Mouse (Mus musculus) heart, embryonic 12.5 days (tissue): ENCODE results near the gene Cyp27a1. TPM values are rescaled to one million over a fixed set of nuclear protein-coding genes. Genes with fewer than 3 reads are reported as not detected.
A peak's percentile ranks its signal among the peaks of the same experiment; 100 is the strongest.

ENCODE experiments used
- ATAC-seq: fragments of 200-750 bp; cut with Nextera tagmentation; 2 replicates; pipeline ENCODE4 v1.8.0; 2017; ENCODE audit warnings: moderate TSS enrichment, moderate library complexity; ENCODE audit not compliant: insufficient number of reproducible peaks, low FRiP score
- H3K27ac ChIP-seq: fragments of 300-500 bp; sonication (generic); 2 replicates; pipeline ENCODE4 v1.5.1; 2016; ENCODE audit warnings: mild to moderate bottlenecking, moderate library complexity; ENCODE audit not compliant: poor library complexity, severe bottlenecking
- H3K27me3 ChIP-seq: fragments of 300-500 bp; sonication (generic); replicated peaks from 2 replicates; pipeline ENCODE4 v1.6.1; 2016; ENCODE audit warnings: mild to moderate bottlenecking, moderate library complexity
- H3K36me3 ChIP-seq: fragments of 300-500 bp; sonication (generic); 2 replicates; pipeline ENCODE4 v1.6.1; 2016; ENCODE audit warnings: mild to moderate bottlenecking, moderate library complexity
- H3K4me1 ChIP-seq: fragments of 300-500 bp; sonication (generic); replicated peaks from 2 replicates; pipeline ENCODE4 v1.6.1; 2016; ENCODE audit warnings: mild to moderate bottlenecking
- H3K4me2 ChIP-seq: fragments of 300-500 bp; sonication (generic); 2 replicates; pipeline ENCODE4 v1.6.1; 2016; ENCODE audit warnings: mild to moderate bottlenecking, moderate library complexity
- H3K4me3 ChIP-seq: fragments of 300-500 bp; sonication (generic); 2 replicates; pipeline ENCODE4 v1.5.1; 2016; ENCODE audit warnings: mild to moderate bottlenecking
- H3K9ac ChIP-seq: fragments of 300-500 bp; sonication (generic); 2 replicates; pipeline ENCODE4 v1.6.1; 2016; ENCODE audit warnings: mild to moderate bottlenecking, moderate library complexity
- H3K9me3 ChIP-seq: fragments of 300-500 bp; sonication (generic); replicated peaks from 2 replicates; pipeline ENCODE4 v1.6.1; 2016; ENCODE audit warnings: mild to moderate bottlenecking, moderate library complexity
- whole genome bisulfite sequencing: fragments of 180-500 bp; shearing (Covaris S2); methylation state at CpG from one replicate; pipeline ENCODE4 v1.1.7; 2016; 5-methylcytosine and 5-hydroxymethylcytosine counted together
- polyA plus RNA-seq: library from polyadenylated mRNA; unstranded; fragments of >200 nt; fragmentation: Nextera tagmentation; extraction: Ambion mirVana; gene quantifications from 2 replicates; pipeline ENCODE4 v1.2.1, GENCODE M21; 2016

The Cyp27a1 gene
- polyA plus RNA-seq, 1 experiment from 2014 or later, result 13.5 TPM

DNA sequence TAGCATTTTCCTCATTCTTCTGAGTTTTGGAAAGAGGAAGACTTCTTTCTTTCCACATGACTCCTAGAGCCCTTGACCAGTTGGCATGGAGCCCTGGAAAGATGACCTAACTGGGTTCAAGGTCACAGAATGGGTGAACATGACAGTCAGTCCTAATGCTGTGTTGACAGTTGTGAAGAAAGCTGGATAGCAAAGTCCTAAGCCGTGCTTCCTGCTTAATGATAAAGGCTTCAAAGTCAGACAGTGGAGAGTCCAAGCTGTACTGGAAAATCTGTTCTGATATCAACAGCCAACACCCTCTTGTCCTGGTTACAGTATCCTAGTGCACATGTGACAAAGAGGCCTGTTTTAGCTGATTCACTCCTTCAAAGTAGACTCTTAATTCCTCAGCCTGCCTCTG is 14.6 kb upstream of the Cyp27a1 start:
- H3K9ac ChIP-seq, result no peak overlapping the region
- no peaks in the 10 kb centered on the region for H3K27me3 ChIP-seq
- H3K27ac ChIP-seq, result peak overlapping the region; percentile 80
- no peaks in the 10 kb centered on the region for H3K9me3 ChIP-seq
- H3K4me3 ChIP-seq, result no peak overlapping the region
- H3K4me1 ChIP-seq, result peaks cover 21% of the 10 kb centered on the region
- 20% methylated on average over 1 of the region's 1 CpGs for WGBS
- H3K4me2 ChIP-seq, result no peak overlapping the region
- peaks cover 68% of the 10 kb centered on the region for H3K36me3 ChIP-seq
- peak; percentile 66 for ATAC-seq

GRCm38 (mm10) chr1:74702142-74702553 is 11.2 kb upstream of the Cyp27a1 start:
- H3K9me3 ChIP-seq, result no peaks in the 10 kb centered on the region
- H3K27ac ChIP-seq, result no peak overlapping the region
- no peak overlapping the region for H3K4me2 ChIP-seq
- peaks cover 38% of the 10 kb centered on the region for H3K36me3 ChIP-seq
- no peak overlapping the region for H3K4me3 ChIP-seq
- peaks cover 23% of the 10 kb centered on the region for H3K4me1 ChIP-seq
- no peak overlapping the region for H3K9ac ChIP-seq
- WGBS, result 85% methylated on average over 6 of the region's 6 CpGs
- no peaks in the 10 kb centered on the region for H3K27me3 ChIP-seq
- no peak for ATAC-seq

DNA sequence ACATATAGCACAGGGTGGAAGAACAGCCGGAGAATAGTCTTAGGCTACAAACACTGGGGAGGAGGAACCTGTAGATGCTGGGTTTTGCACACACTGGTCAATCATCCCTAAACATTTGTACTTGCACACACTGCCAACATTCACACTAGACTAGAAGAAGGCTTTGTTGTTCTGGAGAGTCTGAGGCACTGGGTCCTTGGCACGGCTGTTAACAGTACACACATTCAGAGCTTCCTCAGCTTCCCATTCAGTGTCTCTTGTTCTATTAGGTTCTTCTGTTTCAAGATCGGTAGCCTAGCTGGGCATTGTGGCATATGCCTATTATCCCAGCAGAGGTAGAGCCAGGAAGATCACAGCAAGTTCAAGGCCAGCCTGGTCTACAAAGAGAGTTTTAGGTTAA is 9.2 kb upstream of the Cyp27a1 start:
- Histone ChIP-seq H3K27ac (no peak overlapping the region), H3K36me3 (peaks cover 19% of the 10 kb centered on the region), H3K4me3 (no peak overlapping the region), H3K4me1 (peaks cover 8% of the 10 kb centered on the region), H3K9ac (no peak overlapping the region), H3K4me2 (no peak overlapping the region), H3K9me3 (no peaks in the 10 kb centered on the region), H3K27me3 (no peaks in the 10 kb centered on the region)
- 76% methylated on average over 3 of the region's 3 CpGs for WGBS
- no peak for ATAC-seq

- Histone ChIP-seq H3K36me3 (peaks cover 16% of the 10 kb centered on the region), H3K27ac (no peak overlapping the region), H3K4me1 (0 out of 2 replicates have a peak, but pooled peaks cover 2% of the 10 kb centered on the region), H3K4me3 (no peak overlapping the region), H3K4me2 (no peak overlapping the region), H3K9me3 (no peaks in the 10 kb centered on the region), H3K27me3 (no peaks in the 10 kb centered on the region), H3K9ac (no peak overlapping the region)
- ATAC-seq, result no peak
- WGBS, result 73% methylated on average over 5 of the region's 5 CpGs
These were observed 8.4 kb upstream of the Cyp27a1 start for GRCm38 (mm10) chr1:74705016-74705415.

DNA sequence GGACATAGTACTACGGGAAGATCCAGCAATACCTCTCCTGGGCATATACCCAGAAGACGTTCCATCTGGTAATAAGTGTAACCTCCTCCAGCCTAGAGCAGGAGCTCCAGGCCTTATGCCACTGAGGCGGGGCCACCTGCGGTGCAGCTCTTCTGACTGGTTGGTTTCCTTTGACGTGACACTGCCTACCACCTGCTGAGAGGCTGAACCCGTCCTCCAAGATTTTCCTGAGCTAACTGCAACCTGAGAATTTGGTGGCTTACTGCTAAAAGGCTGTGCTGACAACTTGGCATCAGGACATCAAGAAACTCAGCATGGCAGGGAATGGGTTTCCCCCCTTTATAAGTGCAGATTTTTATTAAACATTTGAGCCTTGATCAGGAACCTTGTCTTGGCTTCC is 3.8 kb upstream of the Cyp27a1 start:
- no peak for ATAC-seq
- Histone ChIP-seq H3K27me3 (no peaks in the 10 kb centered on the region), H3K9me3 (no peaks in the 10 kb centered on the region), H3K36me3 (no peaks in the 10 kb centered on the region), H3K9ac (no peak overlapping the region), H3K4me1 (peaks cover 6% of the 10 kb centered on the region), H3K4me3 (no peak overlapping the region), H3K4me2 (no peak overlapping the region), H3K27ac (no peak overlapping the region)
- WGBS, result 40% methylated on average over 6 of the region's 6 CpGs

DNA sequence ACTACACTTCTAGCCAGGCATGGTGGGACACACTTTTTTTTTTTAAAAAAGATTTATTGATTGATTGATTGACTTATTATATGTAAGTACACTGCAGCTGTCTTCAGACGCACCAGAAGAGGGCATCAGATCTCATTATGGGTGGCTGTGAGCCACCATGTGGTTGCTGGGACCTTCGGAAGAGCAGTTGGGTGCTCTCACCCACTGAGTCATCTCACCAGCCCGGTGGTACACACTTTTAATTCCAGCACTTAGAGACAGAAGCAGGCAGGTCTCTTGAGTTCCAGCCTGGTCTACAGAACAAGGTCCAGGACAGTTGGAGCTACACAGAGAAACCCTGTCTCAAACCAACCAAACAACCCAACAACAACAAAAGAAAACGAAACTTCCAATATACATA is 1.3 kb upstream of the Cyp27a1 start:
- Histone ChIP-seq H3K9me3 (no peaks in the 10 kb centered on the region), H3K27me3 (no peaks in the 10 kb centered on the region), H3K4me1 (peaks cover 11% of the 10 kb centered on the region), H3K9ac (no peak overlapping the region), H3K4me3 (no peak overlapping the region), H3K27ac (no peak overlapping the region), H3K36me3 (no peaks in the 10 kb centered on the region), H3K4me2 (no peak overlapping the region)
- 74% methylated on average over 4 of the region's 4 CpGs for WGBS
- ATAC-seq, result no peak

GRCm38 (mm10) chr1:74712461-74713098 is 794 bp upstream of the Cyp27a1 start:
- 37% methylated on average over 5 of the region's 5 CpGs for WGBS
- H3K36me3 ChIP-seq, result no peaks in the 10 kb centered on the region
- no peak overlapping the region for H3K27ac ChIP-seq
- H3K4me3 ChIP-seq, result peak overlapping the region; percentile 60
- H3K4me2 ChIP-seq, result peak overlapping the region; percentile 85
- no peak for ATAC-seq
- H3K27me3 ChIP-seq, result no peaks in the 10 kb centered on the region
- peaks cover 11% of the 10 kb centered on the region for H3K4me1 ChIP-seq
- H3K9me3 ChIP-seq, result no peaks in the 10 kb centered on the region
- H3K9ac ChIP-seq, result no peak overlapping the region

- peak; percentile 29; the same call in 1 of the 2 replicates for ATAC-seq
- peak overlapping the region; percentile 80 for H3K9ac ChIP-seq
- H3K4me1 ChIP-seq, result peaks cover 11% of the 10 kb centered on the region
- H3K9me3 ChIP-seq, result no peaks in the 10 kb centered on the region
- peak overlapping the region; percentile 85 for H3K4me2 ChIP-seq
- H3K27me3 ChIP-seq, result no peaks in the 10 kb centered on the region
- peak overlapping the region; percentile 47; the same call in 1 of the 2 replicates for H3K27ac ChIP-seq
- 19% methylated on average over 12 of the region's 12 CpGs for WGBS
- H3K36me3 ChIP-seq, result peaks cover 3% of the 10 kb centered on the region; the same call in 1 of the 2 replicates
- peak overlapping the region; percentile 60 for H3K4me3 ChIP-seq
These were observed 721 bp downstream of the Cyp27a1 start for GRCm38 (mm10) chr1:74713859-74714730.

GRCm38 (mm10) chr1:74714967-74715366 is 1.6 kb downstream of the Cyp27a1 start:
- peaks cover 11% of the 10 kb centered on the region for H3K4me1 ChIP-seq
- no peak overlapping the region for H3K4me3 ChIP-seq
- peaks cover 3% of the 10 kb centered on the region; the same call in 1 of the 2 replicates for H3K36me3 ChIP-seq
- 37% methylated on average over 2 of the region's 2 CpGs for WGBS
- no peak overlapping the region for H3K27ac ChIP-seq
- H3K9me3 ChIP-seq, result no peaks in the 10 kb centered on the region
- peak overlapping the region; percentile 85 for H3K4me2 ChIP-seq
- H3K9ac ChIP-seq, result no peak overlapping the region
- no peak for ATAC-seq
- H3K27me3 ChIP-seq, result no peaks in the 10 kb centered on the region

GRCm38 (mm10) chr1:74715468-74715867 is 2.1 kb downstream of the Cyp27a1 start:
- peaks cover 3% of the 10 kb centered on the region; the same call in 1 of the 2 replicates for H3K36me3 ChIP-seq

DNA sequence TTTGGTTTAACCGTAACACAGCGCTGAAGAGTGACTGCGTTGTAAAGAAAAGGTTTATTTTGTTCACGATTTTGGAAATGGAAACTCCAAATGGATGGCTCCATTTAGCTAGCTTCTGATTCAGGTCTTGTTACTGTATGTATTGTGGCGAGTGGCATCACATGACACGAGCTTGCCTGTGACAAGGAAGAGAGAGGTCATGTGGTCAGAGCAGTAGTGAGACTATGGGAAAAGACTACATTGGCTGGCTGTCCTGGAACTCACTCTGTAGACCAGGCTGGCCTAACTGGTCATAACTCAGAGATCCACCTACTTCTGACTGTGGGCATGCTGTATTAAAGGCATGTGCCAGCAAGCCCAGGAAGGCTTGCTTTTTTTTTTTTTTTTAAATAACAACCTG is 2.5 kb downstream of the Cyp27a1 start:
- Histone ChIP-seq H3K4me3 (no peak overlapping the region), H3K9ac (no peak overlapping the region), H3K9me3 (no peaks in the 10 kb centered on the region), H3K27ac (no peak overlapping the region), H3K4me2 (no peak overlapping the region), H3K27me3 (no peaks in the 10 kb centered on the region), H3K36me3 (peaks cover 3% of the 10 kb centered on the region; the same call in 1 of the 2 replicates), H3K4me1 (peaks cover 11% of the 10 kb centered on the region)
- WGBS, result 85% methylated on average over 6 of the region's 6 CpGs
- ATAC-seq, result no peak

More at GRCm38 (mm10) chr1:74715468-74715867, 2.1 kb downstream of the Cyp27a1 start:
- peaks cover 11% of the 10 kb centered on the region for H3K4me1 ChIP-seq
- WGBS, result 69% methylated on average over 5 of the region's 5 CpGs
- no peak overlapping the region for H3K9ac ChIP-seq
- H3K27ac ChIP-seq, result no peak overlapping the region
- no peak for ATAC-seq
- no peaks in the 10 kb centered on the region for H3K9me3 ChIP-seq
- H3K4me2 ChIP-seq, result no peak overlapping the region
- no peak overlapping the region for H3K4me3 ChIP-seq
- H3K27me3 ChIP-seq, result no peaks in the 10 kb centered on the region
